Mouse (Mus musculus) forebrain, embryonic 15.5 days (tissue): ENCODE results near the gene Slc29a1. TPM values are rescaled to one million over a fixed set of nuclear protein-coding genes. Genes with fewer than 3 reads are reported as not detected.
A peak's percentile ranks its signal among the peaks of the same experiment; 100 is the strongest.

ENCODE experiments used
- ATAC-seq: fragments of 200-750 bp; cut with Nextera tagmentation; replicated peaks from 2 replicates; pipeline ENCODE4 v1.8.0; 2017; ENCODE audit warnings: mild to moderate bottlenecking, moderate TSS enrichment, moderate library complexity
- H3K27ac ChIP-seq: fragments of 300-500 bp; sonication (generic); replicated peaks from 2 replicates; pipeline ENCODE4 v1.5.1; 2015; ENCODE audit warnings: mild to moderate bottlenecking, inconsistent platforms
- H3K27me3 ChIP-seq: fragments of 300-500 bp; sonication (generic); 2 replicates; pipeline ENCODE4 v1.6.1; 2015; ENCODE audit warnings: inconsistent platforms
- H3K36me3 ChIP-seq: fragments of 300-500 bp; sonication (generic); 2 replicates; pipeline ENCODE4 v1.6.1; 2015; ENCODE audit warnings: mild to moderate bottlenecking, inconsistent platforms
- H3K4me1 ChIP-seq: fragments of 300-500 bp; sonication (generic); 2 replicates; pipeline ENCODE4 v1.6.1; 2015; ENCODE audit warnings: inconsistent platforms
- H3K4me2 ChIP-seq: fragments of 300-500 bp; sonication (generic); replicated peaks from 2 replicates; pipeline ENCODE4 v1.6.1; 2015; ENCODE audit warnings: mild to moderate bottlenecking, inconsistent platforms
- H3K4me3 ChIP-seq: fragments of 300-500 bp; sonication (generic); 2 replicates; pipeline ENCODE4 v1.5.1; 2015; ENCODE audit warnings: mild to moderate bottlenecking, inconsistent platforms
- H3K9ac ChIP-seq: fragments of 300-500 bp; sonication (generic); replicated peaks from 2 replicates; pipeline ENCODE4 v1.6.1; 2015; ENCODE audit warnings: mild to moderate bottlenecking, inconsistent platforms
- H3K9me3 ChIP-seq: fragments of 300-500 bp; sonication (generic); 2 replicates; pipeline ENCODE4 v1.6.1; 2016; ENCODE audit warnings: inconsistent platforms
- WGBS: fragments of 180-500 bp; shearing (Covaris S2); methylation state at CpG from one replicate; pipeline ENCODE4 v1.1.7; 2015; ENCODE audit warnings: mixed read lengths; 5-methylcytosine and 5-hydroxymethylcytosine counted together
- polyA plus RNA-seq: library from polyadenylated mRNA; unstranded; fragments of >200 nt; fragmentation: Nextera tagmentation; extraction: Ambion mirVana; gene quantifications from 2 replicates; pipeline ENCODE4 v1.2.1, GENCODE M21; 2015

The Slc29a1 gene
- polyA plus RNA-seq, 1 experiment from 2014 or later = 62.5 TPM

- Histone ChIP-seq H3K9me3 (no peaks in the 10 kb centered on the region), H3K27me3 (no peaks in the 10 kb centered on the region), H3K36me3 (peaks cover 26% of the 10 kb centered on the region), H3K4me3 (no peak overlapping the region; the same call in 1 of the 2 replicates), H3K9ac (no peak overlapping the region), H3K4me1 (peaks cover 30% of the 10 kb centered on the region), H3K4me2 (no peak overlapping the region), H3K27ac (no peak overlapping the region)
- no peak for ATAC-seq
- 80% methylated on average over 12 of the region's 12 CpGs for WGBS
Measured at GRCm38 (mm10) chr17:45563216-45563615, 36.2 kb downstream of the Slc29a1 start.

GRCm38 (mm10) chr17:45559732-45560525 is 39.5 kb downstream of the Slc29a1 start:
- Histone ChIP-seq H3K36me3 (no peaks in the 10 kb centered on the region), H3K4me3 (no peak overlapping the region), H3K4me2 (no peak overlapping the region), H3K9me3 (no peaks in the 10 kb centered on the region), H3K9ac (no peak overlapping the region), H3K27ac (no peak overlapping the region), H3K4me1 (peaks cover 16% of the 10 kb centered on the region), H3K27me3 (0 out of 2 replicates have a peak, but pooled peaks cover under 1% of the 10 kb centered on the region)
- whole genome bisulfite sequencing = 84% methylated on average over 15 of the region's 15 CpGs
- ATAC-seq = no peak

DNA sequence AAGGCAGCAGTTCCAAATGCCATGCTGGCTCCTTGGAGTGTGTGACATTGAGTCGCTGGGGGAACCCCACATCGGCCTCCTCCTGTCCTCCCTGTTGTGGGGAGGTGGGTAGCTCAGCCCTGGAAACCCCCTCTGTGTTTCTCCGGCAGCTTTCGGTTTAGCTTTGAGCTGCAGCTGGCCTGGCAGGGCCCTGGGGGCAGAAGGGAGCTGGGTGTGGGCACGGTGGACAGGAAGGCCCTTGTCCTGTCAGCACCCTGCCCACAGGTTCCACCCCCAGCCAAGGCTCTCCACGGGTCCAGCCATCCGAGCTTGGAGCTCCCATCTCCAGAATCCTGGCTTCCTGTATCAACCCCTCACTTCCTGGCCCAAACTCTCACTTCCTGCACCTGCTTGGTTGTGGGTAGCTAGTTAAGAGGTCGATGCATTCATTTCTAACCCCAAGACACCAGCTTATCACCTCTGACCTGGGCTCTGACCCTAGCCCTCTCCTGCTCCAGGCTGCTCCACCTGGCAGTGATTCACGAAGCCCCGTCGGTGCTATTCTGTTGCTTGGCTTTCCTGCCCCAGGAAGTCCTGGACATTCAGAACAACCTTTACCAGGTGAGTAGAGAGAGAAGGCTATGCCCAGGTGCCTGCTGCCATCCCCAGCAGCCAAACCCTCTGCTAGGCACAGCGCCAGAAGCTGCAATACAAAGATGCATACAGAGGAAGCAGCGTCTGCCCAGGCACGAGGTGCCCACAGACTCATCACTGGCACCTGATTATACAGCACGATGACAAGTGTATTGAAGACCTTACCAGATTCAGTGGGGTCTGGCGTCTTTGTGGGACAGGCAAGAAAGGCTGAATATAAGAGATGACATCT is 41.2 kb downstream of the Slc29a1 start:
- no peak for ATAC-seq
- H3K4me3 ChIP-seq = no peak overlapping the region
- WGBS = 76% methylated on average over 16 of the region's 16 CpGs
- H3K27ac ChIP-seq = no peak overlapping the region
- no peak overlapping the region for H3K4me2 ChIP-seq
- H3K36me3 ChIP-seq = no peaks in the 10 kb centered on the region
- peaks cover 8% of the 10 kb centered on the region for H3K4me1 ChIP-seq
- no peak overlapping the region for H3K9ac ChIP-seq
- H3K27me3 ChIP-seq = 0 out of 2 replicates have a peak, but pooled peaks cover 2% of the 10 kb centered on the region
- no peaks in the 10 kb centered on the region for H3K9me3 ChIP-seq

- Histone ChIP-seq H3K36me3 (no peaks in the 10 kb centered on the region), H3K4me3 (no peak overlapping the region), H3K4me2 (no peak overlapping the region), H3K27me3 (0 out of 2 replicates have a peak, but pooled peaks cover 2% of the 10 kb centered on the region), H3K9me3 (no peaks in the 10 kb centered on the region), H3K27ac (no peak overlapping the region), H3K4me1 (peaks cover 8% of the 10 kb centered on the region), H3K9ac (no peak overlapping the region)
- ATAC-seq = no peak
- WGBS = 69% methylated on average over 7 of the region's 7 CpGs
Measured at GRCm38 (mm10) chr17:45557246-45557824, 42.1 kb downstream of the Slc29a1 start.

GRCm38 (mm10) chr17:45556514-45557245 is 42.7 kb downstream of the Slc29a1 start:
- Histone ChIP-seq H3K27ac (no peak overlapping the region), H3K4me3 (peak overlapping the region; percentile 49), H3K9ac (no peak overlapping the region), H3K4me2 (peak overlapping the region; percentile 87), H3K27me3 (0 out of 2 replicates have a peak, but pooled peaks cover 2% of the 10 kb centered on the region), H3K9me3 (no peaks in the 10 kb centered on the region), H3K4me1 (peaks cover 8% of the 10 kb centered on the region), H3K36me3 (no peaks in the 10 kb centered on the region)
- 71% methylated on average over 3 of the region's 3 CpGs for WGBS
- no peak for ATAC-seq

DNA sequence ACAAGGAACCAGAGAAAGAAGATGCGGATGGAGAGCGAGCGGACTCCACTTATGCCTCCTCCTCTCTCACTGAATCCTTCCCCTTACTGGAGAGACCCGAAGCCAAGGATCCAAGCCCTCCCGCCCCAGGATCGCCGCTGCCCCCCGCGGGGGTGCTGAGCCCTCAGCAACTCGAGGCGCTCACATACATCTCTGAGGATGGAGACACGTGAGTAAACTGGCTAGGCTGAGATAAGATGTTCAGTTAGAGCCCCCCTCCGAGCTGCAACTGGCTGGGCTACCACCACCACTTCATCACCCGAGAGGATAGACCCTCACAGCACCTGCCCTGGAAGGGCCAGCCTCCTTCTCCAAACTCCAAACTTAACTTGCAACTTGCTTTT is 43.3 kb downstream of the Slc29a1 start:
- peak overlapping the region; percentile 87 for H3K4me2 ChIP-seq
- peak overlapping the region; percentile 63 for H3K9ac ChIP-seq
- no peaks in the 10 kb centered on the region for H3K36me3 ChIP-seq
- peak overlapping the region; percentile 49 for H3K4me3 ChIP-seq
- no peaks in the 10 kb centered on the region for H3K9me3 ChIP-seq
- 3% methylated on average over 14 of the region's 14 CpGs for WGBS
- 0 out of 2 replicates have a peak, but pooled peaks cover 2% of the 10 kb centered on the region for H3K27me3 ChIP-seq
- peaks cover 8% of the 10 kb centered on the region for H3K4me1 ChIP-seq
- H3K27ac ChIP-seq = no peak overlapping the region
- no peak for ATAC-seq

GRCm38 (mm10) chr17:45555452-45556106 is 43.8 kb downstream of the Slc29a1 start, which contains the start of gene Nfkbie:
Nfkbie (plus strand) TSS chr17:45555703.
- H3K27me3 ChIP-seq = 0 out of 2 replicates have a peak, but pooled peaks cover 2% of the 10 kb centered on the region
- under 1% methylated on average over 45 of the region's 45 CpGs for WGBS
- ATAC-seq = peak; percentile 67
- H3K4me2 ChIP-seq = peak within 1 kb of the TSS; percentile 87
- H3K4me1 ChIP-seq = peaks cover 8% of the 10 kb centered on the region
- no peaks in the 10 kb centered on the region for H3K36me3 ChIP-seq
- H3K9me3 ChIP-seq = no peaks in the 10 kb centered on the region
- peak within 1 kb of the TSS; percentile 63 for H3K9ac ChIP-seq
- peak within 1 kb of the TSS; percentile 49 for H3K4me3 ChIP-seq
- no peak within 1 kb of the TSS for H3K27ac ChIP-seq

GRCm38 (mm10) chr17:45554420-45554819 is 45.0 kb downstream of the Slc29a1 start:
- no peak overlapping the region for H3K4me2 ChIP-seq

GRCm38 (mm10) chr17:45553065-45553464 is 46.3 kb downstream of the Slc29a1 start:
- no peak overlapping the region for H3K9ac ChIP-seq
- H3K27me3 ChIP-seq = 0 out of 2 replicates have a peak, but pooled peaks cover 2% of the 10 kb centered on the region
- ATAC-seq = no peak
- H3K27ac ChIP-seq = no peak overlapping the region
- no peak overlapping the region for H3K4me3 ChIP-seq
- 85% methylated on average over 3 of the region's 3 CpGs for WGBS
- no peak overlapping the region for H3K4me2 ChIP-seq
- no peaks in the 10 kb centered on the region for H3K36me3 ChIP-seq
- H3K4me1 ChIP-seq = peaks cover 21% of the 10 kb centered on the region
- H3K9me3 ChIP-seq = no peaks in the 10 kb centered on the region

More at GRCm38 (mm10) chr17:45554420-45554819, 45.0 kb downstream of the Slc29a1 start:
- ATAC-seq = no peak
- Histone ChIP-seq H3K4me3 (no peak overlapping the region), H3K4me1 (peaks cover 16% of the 10 kb centered on the region), H3K9ac (no peak overlapping the region), H3K9me3 (no peaks in the 10 kb centered on the region), H3K36me3 (no peaks in the 10 kb centered on the region), H3K27me3 (0 out of 2 replicates have a peak, but pooled peaks cover 2% of the 10 kb centered on the region), H3K27ac (no peak overlapping the region)
- 57% methylated on average over 1 of the region's 1 CpGs for WGBS

DNA sequence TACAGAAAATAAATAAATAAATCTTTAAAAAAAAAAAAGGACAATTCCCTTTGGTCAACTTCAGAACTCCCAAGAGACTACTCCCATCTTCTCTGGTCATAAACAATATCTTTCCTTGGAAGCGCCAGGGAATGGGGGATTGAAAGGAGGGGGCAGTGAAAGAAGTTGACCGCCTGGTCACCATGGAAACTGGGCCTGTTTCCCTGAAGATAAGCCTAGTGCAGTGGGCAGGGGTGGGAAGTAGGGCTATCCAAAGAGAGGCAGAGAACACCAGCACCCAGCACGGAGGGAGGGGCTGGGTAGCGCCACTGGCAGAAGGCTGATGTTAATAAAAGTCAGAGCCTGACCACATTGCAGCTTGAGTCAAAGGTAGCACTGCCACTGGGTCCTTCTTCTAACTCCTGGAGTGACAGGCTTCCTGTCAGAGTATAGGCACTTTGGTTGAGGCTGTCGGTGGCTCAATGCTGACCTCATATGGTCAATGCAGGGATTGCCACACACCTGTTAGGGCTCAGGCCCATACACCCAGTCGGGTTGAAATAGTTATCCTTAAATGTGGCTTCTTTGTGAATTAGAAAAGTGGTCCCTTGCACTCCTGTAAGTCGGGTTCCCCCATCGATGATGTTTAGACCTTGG is 47.5 kb downstream of the Slc29a1 start:
- 0 out of 2 replicates have a peak, but pooled peaks have one; percentile 14 for ATAC-seq
- Histone ChIP-seq H3K4me3 (no peak overlapping the region), H3K9me3 (no peaks in the 10 kb centered on the region), H3K27me3 (peaks cover 5% of the 10 kb centered on the region; the same call in 1 of the 2 replicates), H3K4me1 (peaks cover 33% of the 10 kb centered on the region), H3K36me3 (0 out of 2 replicates have a peak, but pooled peaks cover under 1% of the 10 kb centered on the region), H3K4me2 (no peak overlapping the region), H3K9ac (no peak overlapping the region), H3K27ac (no peak overlapping the region)
- WGBS = 3% methylated on average over 8 of the region's 8 CpGs
